Mouse (Mus musculus) adrenal gland (tissue): Measurements from ENCODE around the gene Gm45208.

Source experiments
- intact Hi-C: fragments of 180-260 bp; cut with DNase I; formaldehyde crosslinking; loops from one replicate; pipeline ENCODE4 v1.15.1; 2025

The Gm45208 gene

GRCm38 (mm10) chrX:7769302-7770017 is 47.4 kb downstream of the Gm45208 start:
- intact Hi-C loops: no loop called here

- intact Hi-C loops: no loop called here
Measured at GRCm38 (mm10) chrX:7772766-7773165, 50.7 kb downstream of the Gm45208 start.

- intact Hi-C loops: no loop called here
Measured at GRCm38 (mm10) chrX:7775501-7776205, 53.6 kb downstream of the Gm45208 start.

GRCm38 (mm10) chrX:7776329-7777082 is 54.5 kb downstream of the Gm45208 start:
- intact Hi-C loops: no loop called here

GRCm38 (mm10) chrX:7778450-7779244 is 56.6 kb downstream of the Gm45208 start:
- intact Hi-C loops: no loop called here

GRCm38 (mm10) chrX:7779294-7779693 is 57.2 kb downstream of the Gm45208 start:
- intact Hi-C loops: no loop called here
